Mouse (Mus musculus) hindbrain, embryonic 14.5 days (tissue): ENCODE measurements around the gene St8sia2. TPM values are rescaled to one million over a fixed set of nuclear protein-coding genes. Genes with fewer than 3 reads are reported as not detected.

Source experiments
- ATAC-seq: fragments of 200-750 bp; cut with Nextera tagmentation; 2 replicates; pipeline ENCODE4 v1.8.0; 2017; ENCODE audit warnings: moderate number of reproducible peaks, mild to moderate bottlenecking, moderate TSS enrichment, moderate library complexity; ENCODE audit not compliant: low FRiP score
- DNase-seq: peaks from one replicate; pipeline ENCODE4 v3.0.0-alpha.2; 2015; ENCODE audit warnings: low spot score
- H3K27ac ChIP-seq: fragments of 300-500 bp; sonication (generic); 2 replicates; pipeline ENCODE4 v1.5.1; 2014; ENCODE audit warnings: mild to moderate bottlenecking, moderate library complexity
- H3K27me3 ChIP-seq: fragments of 300-500 bp; sonication (generic); 2 replicates; pipeline ENCODE4 v1.6.1; 2014; ENCODE audit warnings: mild to moderate bottlenecking, low read length, mixed read lengths; ENCODE audit not compliant: control insufficient read depth, insufficient read depth
- H3K36me3 ChIP-seq: fragments of 300-500 bp; sonication (generic); replicated peaks from 2 replicates; pipeline ENCODE4 v1.6.1; 2014; ENCODE audit not compliant: control insufficient read depth, insufficient read depth
- H3K4me1 ChIP-seq: fragments of 300-500 bp; sonication (generic); replicated peaks from 2 replicates; pipeline ENCODE4 v1.6.1; 2014; ENCODE audit warnings: antibody characterized with exemption, low read length, mixed read lengths; ENCODE audit not compliant: control insufficient read depth, insufficient read depth
- H3K4me2 ChIP-seq: fragments of 300-500 bp; sonication (generic); replicated peaks from 2 replicates; pipeline ENCODE4 v1.6.1; 2014; ENCODE audit warnings: mild to moderate bottlenecking, moderate library complexity
- H3K4me3 ChIP-seq: fragments of 300-500 bp; sonication (generic); replicated peaks from 2 replicates; pipeline ENCODE4 v1.5.1; 2014; ENCODE audit warnings: mild to moderate bottlenecking, low read length
- H3K9ac ChIP-seq: fragments of 300-500 bp; sonication (generic); 2 replicates; pipeline ENCODE4 v1.6.1; 2014
- H3K9me3 ChIP-seq: fragments of 300-500 bp; sonication (generic); 2 replicates; pipeline ENCODE4 v1.6.1; 2016; ENCODE audit warnings: low read length; ENCODE audit not compliant: control insufficient read depth
- WGBS: fragments of 180-500 bp; shearing (Covaris S2); extraction: QIAGEN DNeasy Blood & Tissue Kit; methylation state at CpG from one replicate; pipeline ENCODE4 v1.1.7; 2014; 5-methylcytosine and 5-hydroxymethylcytosine counted together
- polyA plus RNA-seq: library from polyadenylated mRNA; unstranded; fragments of >200 nt; fragmentation: Nextera tagmentation; extraction: Ambion mirVana; gene quantifications from 2 replicates; pipeline ENCODE4 v1.2.1, GENCODE M21; 2014

St8sia2 gene
- polyA plus RNA-seq = 104 and 111 TPM in 2 replicates

- DNase-seq = peak; percentile 73
- H3K9me3 ChIP-seq = no peaks in the 10 kb centered on the region
- under 1% methylated on average over 34 of the region's 42 CpGs for WGBS
Observed at GRCm38 (mm10) chr7:74013601-74014175, at the start of gene St8sia2. St8sia2 (minus strand) TSS chr7:74013690.

GRCm38 (mm10) chr7:74061076-74061475 is 47.6 kb upstream of the St8sia2 start:
- H3K4me1 ChIP-seq = no peaks in the 10 kb centered on the region
- no peak for ATAC-seq

More at GRCm38 (mm10) chr7:74013601-74014175, at the start of gene St8sia2:
- peak; percentile 88 for ATAC-seq
- Histone ChIP-seq H3K36me3 (no peaks in the 10 kb centered on the region), H3K4me1 (peaks cover 28% of the 10 kb centered on the region), H3K27ac (peak within 1 kb of the TSS; percentile 99), H3K4me2 (peak within 1 kb of the TSS; percentile 82), H3K9ac (peak within 1 kb of the TSS; percentile 100), H3K27me3 (no peaks in the 10 kb centered on the region), H3K4me3 (peak within 1 kb of the TSS; percentile 98)

GRCm38 (mm10) chr7:74060306-74060946 is 46.9 kb upstream of the St8sia2 start:
- H3K4me2 ChIP-seq = no peak overlapping the region
- no peaks in the 10 kb centered on the region for H3K27me3 ChIP-seq
- no peak overlapping the region for H3K27ac ChIP-seq
- DNase-seq (no peak), ATAC-seq (no peak)
- H3K9ac ChIP-seq = no peak overlapping the region
- H3K4me1 ChIP-seq = no peaks in the 10 kb centered on the region
- no peaks in the 10 kb centered on the region for H3K36me3 ChIP-seq
- WGBS = 80% methylated on average over 3 of the region's 3 CpGs
- H3K9me3 ChIP-seq = no peaks in the 10 kb centered on the region
- no peak overlapping the region for H3K4me3 ChIP-seq

More at GRCm38 (mm10) chr7:74061076-74061475, 47.6 kb upstream of the St8sia2 start:
- H3K9ac ChIP-seq = no peak overlapping the region
- no peak overlapping the region for H3K4me2 ChIP-seq
- 95% methylated on average over 6 of the region's 6 CpGs for WGBS
- H3K27me3 ChIP-seq = no peaks in the 10 kb centered on the region
- no peaks in the 10 kb centered on the region for H3K9me3 ChIP-seq
- H3K4me3 ChIP-seq = no peak overlapping the region
- no peak overlapping the region for H3K27ac ChIP-seq
- DNase-seq = no peak
- H3K36me3 ChIP-seq = no peaks in the 10 kb centered on the region

- Histone ChIP-seq H3K27ac (no peak overlapping the region), H3K9me3 (no peaks in the 10 kb centered on the region), H3K36me3 (no peaks in the 10 kb centered on the region), H3K4me3 (no peak overlapping the region), H3K4me2 (no peak overlapping the region), H3K27me3 (no peaks in the 10 kb centered on the region), H3K4me1 (no peaks in the 10 kb centered on the region), H3K9ac (no peak overlapping the region)
- DNase-seq (no peak), ATAC-seq (no peak)
- WGBS = 85% methylated on average over 3 of the region's 3 CpGs
Observed at GRCm38 (mm10) chr7:74059684-74060083, 46.2 kb upstream of the St8sia2 start.

GRCm38 (mm10) chr7:74055753-74056152 is 42.3 kb upstream of the St8sia2 start:
- Histone ChIP-seq H3K4me2 (no peak overlapping the region), H3K36me3 (no peaks in the 10 kb centered on the region), H3K27ac (no peak overlapping the region), H3K9me3 (no peaks in the 10 kb centered on the region), H3K9ac (no peak overlapping the region), H3K27me3 (no peaks in the 10 kb centered on the region), H3K4me1 (no peaks in the 10 kb centered on the region), H3K4me3 (no peak overlapping the region)
- DNase-seq (no peak), ATAC-seq (no peak)
- 86% methylated on average over 3 of the region's 3 CpGs for WGBS

GRCm38 (mm10) chr7:74047591-74047990 is 34.1 kb upstream of the St8sia2 start:
- 0 out of 2 replicates have a peak, but pooled peaks cover 9% of the 10 kb centered on the region for H3K4me1 ChIP-seq
- no peaks in the 10 kb centered on the region for H3K36me3 ChIP-seq
- no peak overlapping the region for H3K4me3 ChIP-seq
- ATAC-seq (peak; percentile 46; the same call in 1 of the 2 replicates), DNase-seq (peak; percentile 37)
- H3K27ac ChIP-seq = no peak overlapping the region
- no peaks in the 10 kb centered on the region for H3K27me3 ChIP-seq
- H3K9ac ChIP-seq = no peak overlapping the region
- no peak overlapping the region for H3K4me2 ChIP-seq
- 59% methylated on average over 2 of the region's 2 CpGs for WGBS
- no peaks in the 10 kb centered on the region for H3K9me3 ChIP-seq

- no peak overlapping the region for H3K27ac ChIP-seq
Observed at GRCm38 (mm10) chr7:74045166-74045957, 31.9 kb upstream of the St8sia2 start.

GRCm38 (mm10) chr7:74043562-74044138 is 30.2 kb upstream of the St8sia2 start:
- Histone ChIP-seq H3K27me3 (no peaks in the 10 kb centered on the region), H3K4me1 (0 out of 2 replicates have a peak, but pooled peaks cover 9% of the 10 kb centered on the region), H3K27ac (no peak overlapping the region), H3K4me3 (no peak overlapping the region), H3K36me3 (no peaks in the 10 kb centered on the region), H3K4me2 (no peak overlapping the region), H3K9me3 (no peaks in the 10 kb centered on the region), H3K9ac (no peak overlapping the region)
- DNase-seq (peak; percentile 50), ATAC-seq (no peak)
- WGBS = 60% methylated on average over 13 of the region's 13 CpGs

More at GRCm38 (mm10) chr7:74045166-74045957, 31.9 kb upstream of the St8sia2 start:
- Histone ChIP-seq H3K9me3 (no peaks in the 10 kb centered on the region), H3K36me3 (no peaks in the 10 kb centered on the region), H3K27me3 (no peaks in the 10 kb centered on the region), H3K4me2 (no peak overlapping the region), H3K9ac (no peak overlapping the region), H3K4me3 (no peak overlapping the region), H3K4me1 (0 out of 2 replicates have a peak, but pooled peaks cover 9% of the 10 kb centered on the region)
- DNase-seq = no peak
- 72% methylated on average over 8 of the region's 8 CpGs for WGBS
- no peak for ATAC-seq

- WGBS = 11% methylated on average over 5 of the region's 5 CpGs
Observed at GRCm38 (mm10) chr7:74025007-74025406, 11.5 kb upstream of the St8sia2 start.

More at GRCm38 (mm10) chr7:74025007-74025406, 11.5 kb upstream of the St8sia2 start:
- Histone ChIP-seq H3K27ac (peak overlapping the region; percentile 15; the same call in 1 of the 2 replicates), H3K4me2 (no peak overlapping the region), H3K9ac (no peak overlapping the region), H3K36me3 (no peaks in the 10 kb centered on the region), H3K27me3 (no peaks in the 10 kb centered on the region), H3K4me1 (0 out of 2 replicates have a peak, but pooled peaks cover 9% of the 10 kb centered on the region), H3K4me3 (no peak overlapping the region), H3K9me3 (no peaks in the 10 kb centered on the region)
- no peak; the same call in 1 of the 2 replicates for ATAC-seq
- DNase-seq = peak; percentile 87
